Mouse (Mus musculus): Measurements from ENCODE around the gene Olfml2b.

GRCm38 (mm10) chr1:170691301-170691700 is 47.0 kb downstream of the Olfml2b start:
- TF ChIP-seq CTCF (IDR thresholded peaks at IDR 0.05; ENCODE audit: extremely low read depth, insufficient read depth, low read length) (no peak), POLR2A (IDR thresholded peaks at IDR 0.05; ENCODE audit: extremely low read depth, insufficient read depth, low read length) (no peak)

All from cortical plate, adult 2 months (tissue).